Mouse (Mus musculus) 3T3-L1 (cell line): ENCODE data around the gene Lrrc72.
"Not testable (repeated sequence)": the region's sequence is repeated elsewhere in the genome, so short reads cannot be mapped to it uniquely, and the experiment has no call there.

Experiments used
- DNase-seq: peaks from one replicate; pipeline ENCODE4 v3.0.0-alpha.2; 2015; ENCODE audit warnings: low read depth, low spot score

The Lrrc72 gene

GRCm38 (mm10) chr12:36253298-36253697 lies at the start of gene Lrrc72:
Gene Lrrc72 (minus strand): TSS chr12:36253398.
- DNase-seq, result no peak

- no peak for DNase-seq
Observed at GRCm38 (mm10) chr12:36302326-36302725, 49.1 kb upstream of the Lrrc72 start.

- no peak for DNase-seq
Observed at GRCm38 (mm10) chr12:36291346-36291745, 38.1 kb upstream of the Lrrc72 start.

- DNase-seq, result no peak
Observed at GRCm38 (mm10) chr12:36290465-36290864, 37.3 kb upstream of the Lrrc72 start.

GRCm38 (mm10) chr12:36289634-36290033 lies 36.4 kb upstream of the Lrrc72 start:
- DNase-seq, result no peak

- DNase-seq, result no peak
Observed at GRCm38 (mm10) chr12:36274823-36275222, 21.6 kb upstream of the Lrrc72 start.

GRCm38 (mm10) chr12:36267670-36268246 lies 14.6 kb upstream of the Lrrc72 start:
- DNase-seq, result no peak

GRCm38 (mm10) chr12:36262116-36262721 lies 9.0 kb upstream of the Lrrc72 start:
- DNase-seq, result no peak

- no peak for DNase-seq
Observed at GRCm38 (mm10) chr12:36255413-36255812, 2.2 kb upstream of the Lrrc72 start.

GRCm38 (mm10) chr12:36241171-36241570 lies 12.0 kb downstream of the Lrrc72 start:
- DNase-seq, result peak; percentile 52

- peak; percentile 25 for DNase-seq
Observed at GRCm38 (mm10) chr12:36231386-36231785, 21.8 kb downstream of the Lrrc72 start.

- no peak for DNase-seq
Observed at GRCm38 (mm10) chr12:36224392-36224791, 28.8 kb downstream of the Lrrc72 start.

- DNase-seq, result peak; percentile 33
Observed at GRCm38 (mm10) chr12:36216905-36217304, 36.3 kb downstream of the Lrrc72 start.

- no peak for DNase-seq
Observed at GRCm38 (mm10) chr12:36216230-36216629, 37.0 kb downstream of the Lrrc72 start.

- DNase-seq, result peak; percentile 80
Observed at GRCm38 (mm10) chr12:36215149-36215480, 38.1 kb downstream of the Lrrc72 start.

- no peak for DNase-seq
Observed at GRCm38 (mm10) chr12:36214389-36215148, 38.6 kb downstream of the Lrrc72 start.

- DNase-seq, result no peak
Observed at GRCm38 (mm10) chr12:36210096-36210495, 43.1 kb downstream of the Lrrc72 start.

- no peak for DNase-seq
Observed at GRCm38 (mm10) chr12:36208456-36208855, 44.7 kb downstream of the Lrrc72 start.

GRCm38 (mm10) chr12:36207800-36208148 lies 45.4 kb downstream of the Lrrc72 start:
- no peak for DNase-seq

- peak; percentile 65 for DNase-seq
Observed at GRCm38 (mm10) chr12:36207072-36207799, 46.0 kb downstream of the Lrrc72 start.

GRCm38 (mm10) chr12:36205579-36206119 lies 47.5 kb downstream of the Lrrc72 start:
- DNase-seq, result not testable (repeated sequence)

GRCm38 (mm10) chr12:36194976-36195375 lies 58.2 kb downstream of the Lrrc72 start:
- no peak for DNase-seq
